Mouse (Mus musculus): ENCODE data around the gene Rfc4. TPM values are rescaled to one million over a fixed set of nuclear protein-coding genes. Genes with fewer than 3 reads are reported as not detected.

The Rfc4 gene
- polyA plus RNA-seq, 1 experiment from 2014 or later, result 94.2 TPM

- Histone ChIP-seq H3K27ac (peak overlapping the region; percentile 97), H3K36me3 (peaks cover 15% of the 10 kb centered on the region), H3K27me3 (no peaks in the 10 kb centered on the region), H3K9ac (peak overlapping the region; percentile 89), H3K4me1 (peaks cover 23% of the 10 kb centered on the region), H3K9me3 (replicated peaks) (no peaks in the 10 kb centered on the region), H3K4me2 (replicated peaks) (peak overlapping the region; percentile 84), H3K4me3 (peak overlapping the region; percentile 79)
- ATAC-seq (ENCODE audit: low FRiP score), result no peak
- WGBS, result 2% methylated on average over 4 of the region's 4 CpGs
These were observed 245 bp downstream of the Rfc4 start for GRCm38 (mm10) chr16:23127311-23127672.

GRCm38 (mm10) chr16:23124398-23124797 is 3.1 kb downstream of the Rfc4 start:
- no peak overlapping the region for H3K27ac ChIP-seq
- no peaks in the 10 kb centered on the region for H3K27me3 ChIP-seq
- 91% methylated on average over 4 of the region's 4 CpGs for WGBS
- H3K4me1 ChIP-seq, result peaks cover 23% of the 10 kb centered on the region
- no peaks in the 10 kb centered on the region for H3K9me3 ChIP-seq (replicated peaks)
- no peak overlapping the region for H3K4me2 ChIP-seq (replicated peaks)
- ATAC-seq (ENCODE audit: low FRiP score), result no peak
- no peak overlapping the region for H3K9ac ChIP-seq
- H3K36me3 ChIP-seq, result peaks cover 39% of the 10 kb centered on the region
- H3K4me3 ChIP-seq, result no peak overlapping the region

- Histone ChIP-seq H3K4me1 (peaks cover 10% of the 10 kb centered on the region), H3K4me3 (no peak overlapping the region), H3K36me3 (peaks cover 44% of the 10 kb centered on the region), H3K9me3 (replicated peaks) (no peaks in the 10 kb centered on the region), H3K27me3 (no peaks in the 10 kb centered on the region), H3K4me2 (replicated peaks) (no peak overlapping the region), H3K9ac (no peak overlapping the region), H3K27ac (no peak overlapping the region)
- ATAC-seq (ENCODE audit: low FRiP score), result no peak
- 93% methylated on average over 4 of the region's 4 CpGs for WGBS
These were observed 4.4 kb downstream of the Rfc4 start for GRCm38 (mm10) chr16:23123104-23123503.

- no peak for ATAC-seq (ENCODE audit: low FRiP score)
- Histone ChIP-seq H3K27ac (no peak overlapping the region), H3K4me2 (replicated peaks) (no peak overlapping the region), H3K4me1 (peaks cover 10% of the 10 kb centered on the region), H3K36me3 (peaks cover 49% of the 10 kb centered on the region), H3K9ac (no peak overlapping the region), H3K27me3 (no peaks in the 10 kb centered on the region), H3K9me3 (replicated peaks) (no peaks in the 10 kb centered on the region), H3K4me3 (no peak overlapping the region)
- WGBS, result 98% methylated on average over 3 of the region's 3 CpGs
These were observed 5.1 kb downstream of the Rfc4 start for GRCm38 (mm10) chr16:23122446-23122845.

- peaks cover 65% of the 10 kb centered on the region for H3K36me3 ChIP-seq
These were observed 10.4 kb downstream of the Rfc4 start for GRCm38 (mm10) chr16:23117173-23117572.

GRCm38 (mm10) chr16:23115486-23115885 is 12.1 kb downstream of the Rfc4 start:
- Histone ChIP-seq H3K27me3 (no peaks in the 10 kb centered on the region), H3K27ac (no peak overlapping the region), H3K9ac (no peak overlapping the region), H3K4me3 (no peak overlapping the region), H3K9me3 (replicated peaks) (no peaks in the 10 kb centered on the region), H3K36me3 (peaks cover 65% of the 10 kb centered on the region), H3K4me1 (peaks cover 4% of the 10 kb centered on the region), H3K4me2 (replicated peaks) (no peak overlapping the region)
- no peak for ATAC-seq (ENCODE audit: low FRiP score)
- whole genome bisulfite sequencing, result 88% methylated on average over 3 of the region's 3 CpGs

More at GRCm38 (mm10) chr16:23117173-23117572, 10.4 kb downstream of the Rfc4 start:
- Histone ChIP-seq H3K4me2 (replicated peaks) (no peak overlapping the region), H3K27ac (no peak overlapping the region), H3K9ac (no peak overlapping the region), H3K4me1 (no peaks in the 10 kb centered on the region), H3K9me3 (replicated peaks) (no peaks in the 10 kb centered on the region), H3K27me3 (no peaks in the 10 kb centered on the region), H3K4me3 (no peak overlapping the region)
- WGBS, result 67% methylated on average over 4 of the region's 4 CpGs
- ATAC-seq (ENCODE audit: low FRiP score), result no peak

- Histone ChIP-seq H3K27me3 (no peaks in the 10 kb centered on the region), H3K9ac (no peak overlapping the region), H3K9me3 (replicated peaks) (no peaks in the 10 kb centered on the region), H3K27ac (no peak overlapping the region), H3K4me1 (peaks cover 13% of the 10 kb centered on the region), H3K4me2 (replicated peaks) (no peak overlapping the region), H3K4me3 (no peak overlapping the region), H3K36me3 (peaks cover 66% of the 10 kb centered on the region)
- no peak for ATAC-seq (ENCODE audit: low FRiP score)
- WGBS, result 72% methylated on average over 5 of the region's 5 CpGs
These were observed 13.0 kb downstream of the Rfc4 start for GRCm38 (mm10) chr16:23114339-23115171.

- Histone ChIP-seq H3K27me3 (no peaks in the 10 kb centered on the region), H3K27ac (no peak overlapping the region), H3K4me2 (replicated peaks) (no peak overlapping the region), H3K9ac (no peak overlapping the region), H3K36me3 (peaks cover 67% of the 10 kb centered on the region), H3K4me1 (peaks cover 20% of the 10 kb centered on the region), H3K9me3 (replicated peaks) (no peaks in the 10 kb centered on the region), H3K4me3 (no peak overlapping the region)
- no peak for ATAC-seq (ENCODE audit: low FRiP score)
These were observed 13.6 kb downstream of the Rfc4 start for GRCm38 (mm10) chr16:23113903-23114302.

GRCm38 (mm10) chr16:23112861-23113435 is 14.6 kb downstream of the Rfc4 start:
- ATAC-seq (ENCODE audit: low FRiP score), result no peak
- H3K9me3 ChIP-seq (replicated peaks), result no peaks in the 10 kb centered on the region
- H3K4me2 ChIP-seq (replicated peaks), result no peak overlapping the region
- no peak overlapping the region for H3K4me3 ChIP-seq
- H3K9ac ChIP-seq, result no peak overlapping the region
- 57% methylated on average over 9 of the region's 9 CpGs for WGBS
- H3K27me3 ChIP-seq, result no peaks in the 10 kb centered on the region
- peaks cover 67% of the 10 kb centered on the region for H3K36me3 ChIP-seq
- no peak overlapping the region for H3K27ac ChIP-seq
- H3K4me1 ChIP-seq, result peaks cover 22% of the 10 kb centered on the region

- H3K27ac ChIP-seq, result no peak overlapping the region
- H3K27me3 ChIP-seq, result no peaks in the 10 kb centered on the region
- no peak overlapping the region for H3K4me3 ChIP-seq
- no peaks in the 10 kb centered on the region for H3K9me3 ChIP-seq (replicated peaks)
- H3K9ac ChIP-seq, result no peak overlapping the region
- no peak overlapping the region for H3K4me2 ChIP-seq (replicated peaks)
- H3K36me3 ChIP-seq, result peaks cover 63% of the 10 kb centered on the region
- H3K4me1 ChIP-seq, result peaks cover 22% of the 10 kb centered on the region
- WGBS, result 84% methylated on average over 12 of the region's 12 CpGs
- no peak for ATAC-seq (ENCODE audit: low FRiP score)
These were observed 15.2 kb downstream of the Rfc4 start for GRCm38 (mm10) chr16:23112348-23112747.

GRCm38 (mm10) chr16:23109350-23110280 is 17.9 kb downstream of the Rfc4 start:
- Histone ChIP-seq H3K27me3 (no peaks in the 10 kb centered on the region), H3K36me3 (peaks cover 51% of the 10 kb centered on the region), H3K9ac (peak overlapping the region; percentile 98), H3K4me3 (peak overlapping the region; percentile 93), H3K27ac (no peak overlapping the region), H3K4me1 (peaks cover 22% of the 10 kb centered on the region), H3K9me3 (replicated peaks) (no peaks in the 10 kb centered on the region), H3K4me2 (replicated peaks) (peak overlapping the region; percentile 94)
- no peak for ATAC-seq (ENCODE audit: low FRiP score)
- WGBS, result 64% methylated on average over 5 of the region's 5 CpGs

- Histone ChIP-seq H3K36me3 (peaks cover 45% of the 10 kb centered on the region), H3K4me2 (replicated peaks) (peak overlapping the region; percentile 94), H3K27me3 (no peaks in the 10 kb centered on the region; the same call in 1 of the 2 replicates), H3K9ac (peak overlapping the region; percentile 98), H3K27ac (no peak overlapping the region), H3K9me3 (replicated peaks) (no peaks in the 10 kb centered on the region), H3K4me1 (peaks cover 22% of the 10 kb centered on the region), H3K4me3 (peak overlapping the region; percentile 93)
- 8% methylated on average over 5 of the region's 5 CpGs for WGBS
- no peak for ATAC-seq (ENCODE audit: low FRiP score)
These were observed 18.6 kb downstream of the Rfc4 start for GRCm38 (mm10) chr16:23108943-23109342.
